Mouse (Mus musculus) intestine, postnatal 0 days (tissue): Measurements from ENCODE around the gene Nde1. TPM values are rescaled to one million over a fixed set of nuclear protein-coding genes. Genes with fewer than 3 reads are reported as not detected.

Experiments
- ATAC-seq: fragments of 200-750 bp; cut with Nextera tagmentation; 2 replicates; pipeline ENCODE4 v1.8.0; 2017; ENCODE audit warnings: mild to moderate bottlenecking, moderate TSS enrichment, moderate library complexity
- H3K27ac ChIP-seq: fragments of 300-500 bp; sonication (generic); 2 replicates; pipeline ENCODE4 v1.5.1; 2014; ENCODE audit warnings: mild to moderate bottlenecking, low read depth, low read length, moderate library complexity
- H3K27me3 ChIP-seq: fragments of 300-500 bp; sonication (generic); replicated peaks from 2 replicates; pipeline ENCODE4 v1.6.1; 2014; ENCODE audit warnings: low read length, mixed read lengths; ENCODE audit not compliant: control insufficient read depth, insufficient read depth
- H3K36me3 ChIP-seq: fragments of 300-500 bp; sonication (generic); 2 replicates; pipeline ENCODE4 v1.6.1; 2014; ENCODE audit warnings: mild to moderate bottlenecking, moderate library complexity; ENCODE audit not compliant: control insufficient read depth, insufficient read depth
- H3K4me1 ChIP-seq: fragments of 300-500 bp; sonication (generic); replicated peaks from 2 replicates; pipeline ENCODE4 v1.6.1; 2014; ENCODE audit warnings: antibody characterized with exemption, low read length, mixed read lengths; ENCODE audit not compliant: control insufficient read depth, insufficient read depth
- H3K4me2 ChIP-seq: fragments of 300-500 bp; sonication (generic); replicated peaks from 2 replicates; pipeline ENCODE4 v1.6.1; 2014; ENCODE audit warnings: low read depth, mild to moderate bottlenecking, moderate library complexity
- H3K4me3 ChIP-seq: fragments of 300-500 bp; sonication (generic); 2 replicates; pipeline ENCODE4 v1.5.1; 2014; ENCODE audit warnings: low read depth, low read length
- H3K9ac ChIP-seq: fragments of 300-500 bp; sonication (generic); 2 replicates; pipeline ENCODE4 v1.6.1; 2014; ENCODE audit warnings: mild to moderate bottlenecking, low read depth, low read length
- H3K9me3 ChIP-seq: fragments of 300-500 bp; sonication (generic); 2 replicates; pipeline ENCODE4 v1.6.1; 2016; ENCODE audit warnings: mixed run types; ENCODE audit not compliant: control insufficient read depth
- CTCF ChIP-seq: sonication (generic); IDR thresholded peaks from 2 replicates; pipeline ENCODE4 v1.5.1; 2016; ENCODE audit warnings: low read depth, mild to moderate bottlenecking, control low read depth, antibody characterized with exemption, moderate library complexity
- WGBS: fragments of 180-500 bp; shearing (Covaris S2); extraction: QIAGEN DNeasy Blood & Tissue Kit; methylation state at CpG from one replicate; pipeline ENCODE4 v1.1.7; 2014; 5-methylcytosine and 5-hydroxymethylcytosine counted together
- polyA plus RNA-seq: library from polyadenylated mRNA; unstranded; fragments of >200 nt; fragmentation: Nextera tagmentation; extraction: Ambion mirVana; gene quantifications from 2 replicates; pipeline ENCODE4 v1.2.1, GENCODE M21; 2015

Gene Nde1
- 18.5 TPM in 2 replicates for polyA plus RNA-seq

DNA sequence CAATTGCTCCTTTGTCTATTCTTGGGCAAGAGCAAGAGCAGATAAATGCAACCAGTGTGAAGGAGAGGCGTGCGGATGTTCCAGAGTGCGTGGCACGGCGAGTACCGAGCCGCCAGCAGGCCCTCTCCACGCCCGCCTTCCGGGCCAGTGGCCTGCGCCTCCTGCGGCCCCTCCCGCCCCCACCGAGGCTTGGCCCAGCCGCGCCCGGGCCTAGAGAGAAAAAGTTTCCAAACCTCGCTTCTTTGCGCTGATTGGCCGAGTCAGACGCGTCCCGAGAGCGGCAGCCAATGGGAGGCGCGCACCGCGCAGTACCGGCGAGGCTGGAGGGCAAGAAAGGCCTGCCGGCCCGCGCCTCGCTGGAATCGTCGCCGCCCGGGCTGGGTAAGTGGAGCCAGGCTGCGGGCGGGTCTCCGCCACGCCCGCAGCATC, at the start of gene Nde1, which contains the start of gene Marf1:
Gene Nde1, plus strand, starts transcription at position 288 of the 429 bp plus-strand sequence.
Gene Marf1, minus strand, starts transcription at position 364 of the 429 bp plus-strand sequence.
- under 1% methylated on average over 34 of the region's 43 CpGs for WGBS
- peak within 1 kb of the TSS; percentile 95 for H3K4me2 ChIP-seq
- peak; percentile 78 for ATAC-seq
- H3K4me3 ChIP-seq = peak within 1 kb of the TSS; percentile 66
- peak within 1 kb of the TSS; percentile 68 for H3K9ac ChIP-seq
- no peaks in the 10 kb centered on the region for H3K27me3 ChIP-seq
- H3K4me1 ChIP-seq = no peaks in the 10 kb centered on the region
- TF ChIP-seq CTCF = no peak
- H3K27ac ChIP-seq = peak within 1 kb of the TSS; percentile 50; the same call in 1 of the 2 replicates
- no peaks in the 10 kb centered on the region for H3K9me3 ChIP-seq
- no peaks in the 10 kb centered on the region for H3K36me3 ChIP-seq

DNA sequence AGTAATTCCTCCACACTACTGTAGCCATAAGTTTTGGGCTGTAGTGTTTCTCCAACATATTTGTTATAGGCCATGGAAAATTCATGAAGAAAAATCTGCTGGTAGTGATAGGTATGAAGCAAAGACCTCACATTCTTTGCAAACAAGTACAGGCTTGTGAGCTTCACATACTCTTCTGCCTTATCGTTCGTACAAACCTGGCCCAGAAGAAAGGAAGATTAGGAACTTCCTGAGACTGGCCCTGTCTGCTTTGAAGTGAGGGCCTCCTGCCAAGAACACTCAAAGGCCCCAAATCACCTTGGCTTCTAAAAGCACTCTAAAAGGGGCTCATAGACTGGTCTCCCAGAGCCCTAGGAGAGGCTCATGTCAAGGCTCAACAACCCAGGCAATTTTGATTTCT, 45.8 kb upstream of the Nde1 start:
- no peak overlapping the region for H3K9ac ChIP-seq
- 85% methylated on average over 2 of the region's 2 CpGs for WGBS
- no peak for TF ChIP-seq CTCF
- H3K9me3 ChIP-seq = no peaks in the 10 kb centered on the region
- ATAC-seq = no peak
- no peak overlapping the region for H3K4me3 ChIP-seq
- no peaks in the 10 kb centered on the region for H3K27me3 ChIP-seq
- H3K4me1 ChIP-seq = no peaks in the 10 kb centered on the region
- H3K36me3 ChIP-seq = peaks cover 59% of the 10 kb centered on the region
- H3K27ac ChIP-seq = no peak overlapping the region
- H3K4me2 ChIP-seq = no peak overlapping the region

- TF ChIP-seq CTCF = no peak
- Histone ChIP-seq H3K36me3 (peaks cover 69% of the 10 kb centered on the region), H3K4me1 (no peaks in the 10 kb centered on the region), H3K9me3 (no peaks in the 10 kb centered on the region), H3K27ac (no peak overlapping the region), H3K27me3 (no peaks in the 10 kb centered on the region), H3K4me2 (no peak overlapping the region), H3K4me3 (no peak overlapping the region), H3K9ac (no peak overlapping the region)
- no peak for ATAC-seq
- WGBS = 96% methylated on average over 5 of the region's 5 CpGs
These were observed 42.1 kb upstream of the Nde1 start for GRCm38 (mm10) chr16:14120941-14121340.

- peaks cover 67% of the 10 kb centered on the region for H3K36me3 ChIP-seq
- TF ChIP-seq CTCF = no peak
- 97% methylated on average over 7 of the region's 7 CpGs for WGBS
These were observed 41.5 kb upstream of the Nde1 start for GRCm38 (mm10) chr16:14121563-14121962.

DNA sequence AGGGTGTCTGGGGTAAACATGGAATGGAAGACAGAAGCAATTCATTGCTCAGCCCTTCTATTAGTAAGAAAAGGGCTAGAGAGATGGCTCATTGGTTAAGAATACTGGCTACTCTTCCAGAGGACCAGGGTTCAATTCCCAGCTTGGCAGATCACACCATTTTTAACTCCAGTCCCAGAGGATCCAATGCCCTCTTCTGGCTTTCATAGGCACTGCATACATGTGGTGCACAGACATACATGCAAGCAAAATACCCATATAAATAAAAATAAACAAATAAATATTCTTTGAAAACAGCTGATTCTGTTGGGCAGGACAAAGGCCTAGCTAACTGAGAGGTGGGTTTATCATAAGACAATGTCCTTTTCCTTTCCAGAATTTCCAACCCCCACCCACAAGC, 40.5 kb upstream of the Nde1 start:
- H3K27ac ChIP-seq = no peak overlapping the region
- no peak overlapping the region for H3K9ac ChIP-seq
- no peaks in the 10 kb centered on the region for H3K4me1 ChIP-seq
- peaks cover 67% of the 10 kb centered on the region for H3K36me3 ChIP-seq
- H3K27me3 ChIP-seq = no peaks in the 10 kb centered on the region
- no peak overlapping the region for H3K4me3 ChIP-seq
- no peaks in the 10 kb centered on the region for H3K9me3 ChIP-seq
- no peak overlapping the region for H3K4me2 ChIP-seq
- no peak for ATAC-seq
- TF ChIP-seq CTCF = peak; percentile 33

More at GRCm38 (mm10) chr16:14121563-14121962, 41.5 kb upstream of the Nde1 start:
- Histone ChIP-seq H3K27me3 (no peaks in the 10 kb centered on the region), H3K4me2 (no peak overlapping the region), H3K9ac (no peak overlapping the region), H3K4me3 (no peak overlapping the region), H3K4me1 (no peaks in the 10 kb centered on the region), H3K9me3 (no peaks in the 10 kb centered on the region), H3K27ac (no peak overlapping the region)
- ATAC-seq = no peak

DNA sequence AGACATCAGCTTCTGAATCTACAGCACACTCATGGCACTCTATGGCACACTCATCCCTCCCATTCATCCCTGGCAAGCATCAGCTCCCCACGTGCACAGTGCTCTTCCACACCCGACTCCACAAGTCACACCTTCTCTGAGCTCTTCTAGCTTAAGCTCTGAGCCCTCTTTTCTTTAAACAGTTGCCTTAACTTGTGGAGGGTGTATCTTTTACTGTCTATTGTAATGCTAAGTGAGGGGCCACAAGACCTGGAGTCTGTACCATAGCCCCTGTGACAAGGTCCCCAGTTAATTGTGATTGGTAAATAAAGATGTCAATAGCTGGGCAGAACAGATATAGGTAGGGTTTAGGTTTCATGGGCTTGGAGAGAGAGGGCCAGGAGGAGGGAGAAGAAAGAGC, 39.2 kb upstream of the Nde1 start:
- Histone ChIP-seq H3K4me1 (no peaks in the 10 kb centered on the region), H3K4me2 (no peak overlapping the region), H3K36me3 (peaks cover 80% of the 10 kb centered on the region), H3K27me3 (no peaks in the 10 kb centered on the region), H3K9ac (no peak overlapping the region), H3K9me3 (no peaks in the 10 kb centered on the region), H3K27ac (no peak overlapping the region), H3K4me3 (no peak overlapping the region)
- WGBS = 89% methylated on average over 2 of the region's 2 CpGs
- no peak for ATAC-seq
- no peak for TF ChIP-seq CTCF

- H3K9me3 ChIP-seq = no peaks in the 10 kb centered on the region
- ATAC-seq = no peak
- no peak overlapping the region for H3K27ac ChIP-seq
- H3K9ac ChIP-seq = no peak overlapping the region
- peaks cover 88% of the 10 kb centered on the region for H3K36me3 ChIP-seq
- no peak for TF ChIP-seq CTCF
- H3K4me1 ChIP-seq = no peaks in the 10 kb centered on the region
- no peak overlapping the region for H3K4me2 ChIP-seq
- H3K27me3 ChIP-seq = no peaks in the 10 kb centered on the region
- H3K4me3 ChIP-seq = no peak overlapping the region
- WGBS = 96% methylated on average over 7 of the region's 7 CpGs
These were observed 38.4 kb upstream of the Nde1 start for GRCm38 (mm10) chr16:14124709-14125108.
